Mouse (Mus musculus): Measurements from ENCODE around the gene Scfd2. TPM values are rescaled to one million over a fixed set of nuclear protein-coding genes. Genes with fewer than 3 reads are reported as not detected.

Gene Scfd2
- polyA plus RNA-seq, 1 experiment from 2014 or later: 14.9 TPM

DNA sequence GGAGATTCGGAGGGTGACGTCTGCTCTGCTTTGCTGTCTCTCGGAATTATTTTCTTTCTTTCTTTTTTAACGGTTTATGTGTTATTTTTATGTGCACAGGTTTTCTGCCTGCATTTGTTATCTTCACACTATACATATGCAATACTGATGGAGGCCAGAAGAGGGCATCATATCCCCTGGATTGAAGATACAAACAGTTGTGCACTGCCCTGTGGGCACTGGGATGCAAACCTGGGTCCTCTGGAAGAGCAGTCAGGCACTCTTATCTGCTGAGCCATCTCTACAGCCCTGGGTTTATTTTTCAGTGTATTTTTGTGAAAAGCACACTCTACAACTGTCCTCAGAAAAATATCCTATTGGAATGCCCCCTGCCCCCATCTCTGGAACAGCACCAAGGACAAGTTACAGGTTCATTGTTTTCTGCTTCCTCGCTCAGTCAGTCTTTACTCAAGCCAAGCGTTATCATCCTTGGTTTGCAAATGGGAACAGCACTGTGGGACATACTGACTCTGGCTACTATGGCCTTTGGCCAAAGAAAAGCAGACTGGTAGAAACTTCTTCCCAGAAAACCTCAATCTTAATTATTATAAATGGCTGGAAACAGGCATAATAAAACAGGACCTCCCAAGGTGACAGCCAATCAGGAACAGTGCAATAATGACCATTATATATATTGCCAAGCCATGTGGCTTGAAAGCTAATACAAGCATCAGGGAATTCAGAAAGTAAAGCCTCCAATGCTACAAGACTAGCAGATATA, 75.9 kb downstream of the Scfd2 start:
- WGBS: 89% methylated on average over 6 of the region's 6 CpGs
- no peak for ATAC-seq (replicated peaks; ENCODE audit: insufficient number of reproducible peaks, low FRiP score, low TSS enrichment, low read depth)
- Histone ChIP-seq H3K27me3 (ENCODE audit: control insufficient read depth, insufficient read depth, low read length) (no peaks in the 10 kb centered on the region), H3K4me3 (ENCODE audit: low read depth, low read length) (no peak overlapping the region), H3K4me1 (ENCODE audit: control insufficient read depth, insufficient read depth, low read length) (no peaks in the 10 kb centered on the region), H3K36me3 (replicated peaks; ENCODE audit: control insufficient read depth, insufficient read depth, low read depth, low read length) (no peaks in the 10 kb centered on the region), H3K4me2 (ENCODE audit: low read depth, low read length) (no peak overlapping the region), H3K27ac (replicated peaks; ENCODE audit: low read depth, low read length) (no peak overlapping the region), H3K9ac (replicated peaks; ENCODE audit: low read length) (no peak overlapping the region), H3K9me3 (replicated peaks; ENCODE audit: control insufficient read depth, low read length) (no peaks in the 10 kb centered on the region)
- DNase-seq (ENCODE audit: low spot score): no peak

DNA sequence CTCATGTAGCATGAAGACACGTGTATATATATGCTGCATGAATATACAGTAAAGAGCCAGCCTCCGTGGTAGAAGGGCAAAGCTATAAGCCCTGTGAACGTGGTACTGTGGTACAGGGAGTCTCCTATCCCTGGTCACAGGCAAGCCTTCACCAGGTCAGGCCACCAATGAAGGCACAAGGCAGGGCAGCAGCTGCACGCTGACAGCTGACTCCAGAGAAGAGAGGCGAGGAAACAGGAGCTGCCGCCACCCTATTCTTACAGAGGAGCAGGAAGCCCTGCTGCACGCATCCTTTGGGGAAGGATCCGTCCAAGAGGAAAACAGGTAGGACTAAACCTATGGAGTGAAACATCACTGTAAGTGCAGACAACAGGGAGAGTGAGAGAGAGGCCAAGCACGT, 76.5 kb downstream of the Scfd2 start:
- Histone ChIP-seq H3K4me2 (ENCODE audit: low read depth, low read length) (no peak overlapping the region), H3K9me3 (replicated peaks; ENCODE audit: control insufficient read depth, low read length) (no peaks in the 10 kb centered on the region), H3K9ac (replicated peaks; ENCODE audit: low read length) (no peak overlapping the region), H3K4me1 (ENCODE audit: control insufficient read depth, insufficient read depth, low read length) (no peaks in the 10 kb centered on the region; the same call in 1 of the 2 replicates), H3K27ac (replicated peaks; ENCODE audit: low read depth, low read length) (no peak overlapping the region), H3K4me3 (ENCODE audit: low read depth, low read length) (no peak overlapping the region), H3K36me3 (replicated peaks; ENCODE audit: control insufficient read depth, insufficient read depth, low read depth, low read length) (no peaks in the 10 kb centered on the region), H3K27me3 (ENCODE audit: control insufficient read depth, insufficient read depth, low read length) (no peaks in the 10 kb centered on the region)
- WGBS: 87% methylated on average over 9 of the region's 9 CpGs
- DNase-seq (ENCODE audit: low spot score) (no peak), ATAC-seq (replicated peaks; ENCODE audit: insufficient number of reproducible peaks, low FRiP score, low TSS enrichment, low read depth) (no peak)

DNA sequence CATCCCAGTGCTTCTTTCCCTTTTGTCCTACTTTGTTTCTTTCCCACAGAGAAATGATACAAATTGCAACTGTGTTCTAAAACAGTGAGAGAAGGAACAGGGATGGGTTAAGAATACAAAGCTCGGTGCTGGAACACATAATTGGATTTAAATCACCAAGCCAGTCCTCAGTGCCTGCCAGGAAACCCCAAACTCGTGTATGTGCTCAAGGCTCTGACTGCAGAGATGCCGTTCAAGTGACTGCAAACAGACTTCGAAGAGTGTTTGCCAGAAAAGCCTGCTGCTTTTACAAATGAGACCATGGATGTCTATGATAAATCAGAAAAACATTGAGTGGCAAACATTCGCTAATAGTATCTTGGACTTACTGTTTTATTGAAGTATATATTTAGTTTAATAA, 80.6 kb downstream of the Scfd2 start:
- H3K9ac ChIP-seq (replicated peaks; ENCODE audit: low read length): no peak overlapping the region
- WGBS: 51% methylated on average over 5 of the region's 5 CpGs
- no peak for ATAC-seq (replicated peaks; ENCODE audit: insufficient number of reproducible peaks, low FRiP score, low TSS enrichment, low read depth)
- H3K4me2 ChIP-seq (ENCODE audit: low read depth, low read length): no peak overlapping the region
- no peak overlapping the region for H3K27ac ChIP-seq (replicated peaks; ENCODE audit: low read depth, low read length)
- H3K9me3 ChIP-seq (replicated peaks; ENCODE audit: control insufficient read depth, low read length): no peaks in the 10 kb centered on the region
- H3K4me1 ChIP-seq (ENCODE audit: control insufficient read depth, insufficient read depth, low read length): no peaks in the 10 kb centered on the region; the same call in 1 of the 2 replicates
- no peaks in the 10 kb centered on the region for H3K36me3 ChIP-seq (replicated peaks; ENCODE audit: control insufficient read depth, insufficient read depth, low read depth, low read length)
- no peaks in the 10 kb centered on the region for H3K27me3 ChIP-seq (ENCODE audit: control insufficient read depth, insufficient read depth, low read length)
- H3K4me3 ChIP-seq (ENCODE audit: low read depth, low read length): no peak overlapping the region
- no peak for DNase-seq (ENCODE audit: low spot score)

DNA sequence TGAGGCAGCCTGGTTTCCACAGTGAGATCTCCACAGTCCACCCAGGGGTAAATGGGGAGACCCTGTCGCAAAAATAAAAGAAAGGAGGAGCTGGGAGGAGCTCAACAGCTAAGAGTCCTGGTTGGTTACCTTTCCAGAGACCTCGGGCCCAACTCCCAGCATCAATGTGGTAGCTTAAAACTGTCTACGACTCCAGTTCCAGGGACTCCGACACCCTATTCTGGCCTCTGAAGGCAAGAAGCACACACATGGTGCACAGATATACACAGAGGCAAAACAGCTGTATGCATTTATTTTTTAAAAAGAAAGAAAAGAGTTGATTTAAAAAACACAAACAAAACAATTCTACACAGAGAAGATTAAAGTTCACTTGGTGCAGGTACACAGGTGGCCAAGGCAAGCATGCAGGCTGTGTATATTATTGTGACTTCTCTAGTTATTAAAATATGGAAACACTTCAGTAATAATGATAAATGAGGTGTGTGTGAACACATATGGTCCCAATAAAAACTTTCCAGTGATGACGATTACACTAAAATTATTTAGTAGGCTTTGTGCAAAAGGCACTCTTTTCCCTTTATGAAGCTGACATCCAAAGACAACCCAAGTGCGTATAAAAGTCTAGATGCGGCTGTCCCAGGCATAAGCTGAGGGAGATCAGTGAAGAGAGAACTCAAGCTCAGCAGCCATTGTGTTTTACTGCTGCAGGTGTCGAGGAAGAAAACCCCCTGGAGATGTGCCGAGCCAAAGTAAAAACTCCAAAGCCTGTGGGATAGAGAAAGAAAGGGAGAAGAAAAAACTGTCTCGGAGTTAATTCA, 83.8 kb downstream of the Scfd2 start:
- WGBS: 52% methylated on average over 10 of the region's 10 CpGs
- 0 out of 2 replicates have a peak overlapping the region, but pooled peaks have one; percentile 7 for H3K9ac ChIP-seq (replicated peaks; ENCODE audit: low read length)
- H3K27ac ChIP-seq (replicated peaks; ENCODE audit: low read depth, low read length): no peak overlapping the region
- DNase-seq (ENCODE audit: low spot score): peak; percentile 19
- no peaks in the 10 kb centered on the region for H3K36me3 ChIP-seq (replicated peaks; ENCODE audit: control insufficient read depth, insufficient read depth, low read depth, low read length)
- H3K9me3 ChIP-seq (replicated peaks; ENCODE audit: control insufficient read depth, low read length): no peaks in the 10 kb centered on the region
- no peaks in the 10 kb centered on the region for H3K27me3 ChIP-seq (ENCODE audit: control insufficient read depth, insufficient read depth, low read length)
- H3K4me2 ChIP-seq (ENCODE audit: low read depth, low read length): no peak overlapping the region
- H3K4me1 ChIP-seq (ENCODE audit: control insufficient read depth, insufficient read depth, low read length): no peaks in the 10 kb centered on the region; the same call in 1 of the 2 replicates
- no peak overlapping the region for H3K4me3 ChIP-seq (ENCODE audit: low read depth, low read length)
- no peak for ATAC-seq (replicated peaks; ENCODE audit: insufficient number of reproducible peaks, low FRiP score, low TSS enrichment, low read depth)

DNA sequence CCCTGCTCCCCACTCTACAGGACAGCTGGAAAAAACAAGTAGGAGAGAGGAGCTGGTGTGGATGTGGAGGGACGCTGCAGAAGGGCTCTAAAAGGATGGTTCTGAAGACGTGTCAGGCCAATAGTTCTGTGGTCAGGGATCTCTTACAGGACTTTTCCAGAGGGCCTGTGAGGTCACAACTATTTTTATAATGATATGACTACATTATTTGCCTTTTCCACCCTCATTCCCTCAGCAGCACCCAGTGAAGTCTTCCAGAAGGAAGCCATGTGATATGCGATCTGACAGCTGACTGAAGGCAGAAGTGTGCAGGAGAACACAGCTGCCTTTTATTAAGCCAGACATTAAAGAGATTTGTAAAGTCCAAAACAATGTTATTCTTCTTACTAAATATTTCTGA, 85.7 kb downstream of the Scfd2 start:
- H3K27ac ChIP-seq (replicated peaks; ENCODE audit: low read depth, low read length): no peak overlapping the region
- no peaks in the 10 kb centered on the region for H3K36me3 ChIP-seq (replicated peaks; ENCODE audit: control insufficient read depth, insufficient read depth, low read depth, low read length)
- H3K4me2 ChIP-seq (ENCODE audit: low read depth, low read length): no peak overlapping the region
- WGBS: 57% methylated on average over 3 of the region's 3 CpGs
- no peak overlapping the region for H3K9ac ChIP-seq (replicated peaks; ENCODE audit: low read length)
- no peak for ATAC-seq (replicated peaks; ENCODE audit: insufficient number of reproducible peaks, low FRiP score, low TSS enrichment, low read depth)
- peak; percentile 47 for DNase-seq (ENCODE audit: low spot score)
- no peaks in the 10 kb centered on the region for H3K9me3 ChIP-seq (replicated peaks; ENCODE audit: control insufficient read depth, low read length)
- H3K4me1 ChIP-seq (ENCODE audit: control insufficient read depth, insufficient read depth, low read length): no peaks in the 10 kb centered on the region; the same call in 1 of the 2 replicates
- no peaks in the 10 kb centered on the region for H3K27me3 ChIP-seq (ENCODE audit: control insufficient read depth, insufficient read depth, low read length)
- H3K4me3 ChIP-seq (ENCODE audit: low read depth, low read length): no peak overlapping the region

DNA sequence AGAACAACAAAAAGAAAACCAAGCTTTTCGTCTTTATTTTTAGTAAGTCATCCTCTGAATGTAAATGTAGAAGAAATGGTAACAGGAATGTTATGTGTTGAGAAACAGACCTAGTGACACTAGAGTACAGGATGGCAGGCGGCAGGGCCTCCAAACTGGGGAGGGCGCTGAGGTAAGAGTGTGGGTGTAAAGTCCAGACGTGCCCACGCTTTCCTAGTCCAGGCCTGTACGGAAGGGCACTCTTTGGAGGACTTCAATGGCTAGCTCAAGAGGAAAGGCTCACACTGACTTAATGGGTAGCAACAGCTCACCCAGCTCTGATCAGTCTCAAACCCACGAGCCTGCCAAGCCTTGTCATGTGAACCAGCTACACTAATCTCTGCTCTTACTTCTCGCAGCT, 93.2 kb downstream of the Scfd2 start:
- DNase-seq (ENCODE audit: low spot score) (no peak), ATAC-seq (replicated peaks; ENCODE audit: insufficient number of reproducible peaks, low FRiP score, low TSS enrichment, low read depth) (no peak)
- Histone ChIP-seq H3K9ac (replicated peaks; ENCODE audit: low read length) (no peak overlapping the region), H3K27ac (replicated peaks; ENCODE audit: low read depth, low read length) (no peak overlapping the region), H3K9me3 (replicated peaks; ENCODE audit: control insufficient read depth, low read length) (no peaks in the 10 kb centered on the region), H3K4me1 (ENCODE audit: control insufficient read depth, insufficient read depth, low read length) (no peaks in the 10 kb centered on the region), H3K4me2 (ENCODE audit: low read depth, low read length) (no peak overlapping the region), H3K4me3 (ENCODE audit: low read depth, low read length) (no peak overlapping the region), H3K27me3 (ENCODE audit: control insufficient read depth, insufficient read depth, low read length) (no peaks in the 10 kb centered on the region), H3K36me3 (replicated peaks; ENCODE audit: control insufficient read depth, insufficient read depth, low read depth, low read length) (no peaks in the 10 kb centered on the region)
- WGBS: 78% methylated on average over 8 of the region's 8 CpGs

DNA sequence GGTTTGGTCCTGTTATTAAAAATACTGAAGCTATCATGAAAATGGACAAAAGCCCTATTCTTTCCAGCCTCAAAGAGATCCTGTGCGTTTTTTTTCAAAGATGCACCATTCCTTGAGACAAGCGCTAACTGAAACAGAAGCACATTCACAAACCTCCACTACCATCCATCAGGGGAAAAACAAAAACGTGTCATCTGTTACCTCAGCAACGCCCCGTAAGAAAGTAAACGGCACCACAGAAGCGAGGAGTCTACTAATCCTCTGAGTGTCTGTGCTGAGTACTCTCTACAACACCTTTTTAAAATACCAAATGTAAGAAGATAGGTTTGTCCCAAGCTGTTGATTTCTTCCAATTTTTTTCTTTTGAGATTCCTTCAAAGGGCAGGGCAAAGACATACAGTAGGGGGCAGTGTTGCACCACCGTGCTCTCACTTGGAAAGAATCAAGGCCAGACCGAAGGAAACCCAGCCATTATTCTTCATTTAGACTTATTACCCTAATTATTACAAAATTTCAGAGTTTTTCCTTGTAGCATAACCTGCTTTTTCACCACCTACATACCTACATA, 97.9 kb downstream of the Scfd2 start:
- WGBS: 17% methylated on average over 9 of the region's 9 CpGs
- no peaks in the 10 kb centered on the region for H3K4me1 ChIP-seq (ENCODE audit: control insufficient read depth, insufficient read depth, low read length)

More for the DNA sequence above, 97.9 kb downstream of the Scfd2 start:
- H3K36me3 ChIP-seq (replicated peaks; ENCODE audit: control insufficient read depth, insufficient read depth, low read depth, low read length): no peaks in the 10 kb centered on the region
- H3K4me2 ChIP-seq (ENCODE audit: low read depth, low read length): peak overlapping the region; percentile 23; the same call in 1 of the 2 replicates
- no peak for ATAC-seq (replicated peaks; ENCODE audit: insufficient number of reproducible peaks, low FRiP score, low TSS enrichment, low read depth)
- no peak overlapping the region for H3K4me3 ChIP-seq (ENCODE audit: low read depth, low read length)
- peak overlapping the region; percentile 67; the same call in 1 of the 2 replicates for H3K27ac ChIP-seq (replicated peaks; ENCODE audit: low read depth, low read length)
- H3K9me3 ChIP-seq (replicated peaks; ENCODE audit: control insufficient read depth, low read length): no peaks in the 10 kb centered on the region
- H3K27me3 ChIP-seq (ENCODE audit: control insufficient read depth, insufficient read depth, low read length): no peaks in the 10 kb centered on the region
- H3K9ac ChIP-seq (replicated peaks; ENCODE audit: low read length): no peak overlapping the region
- peak; percentile 89 for DNase-seq (ENCODE audit: low spot score)
